Mouse (Mus musculus): ENCODE measurements at regions not wholly inside any gene's neighbourhood (a gene's known extent, or its start where the extent isn't known, plus 50 kb on each side); places are given as distances from the start of the nearest gene placed in this dataset.

DNA sequence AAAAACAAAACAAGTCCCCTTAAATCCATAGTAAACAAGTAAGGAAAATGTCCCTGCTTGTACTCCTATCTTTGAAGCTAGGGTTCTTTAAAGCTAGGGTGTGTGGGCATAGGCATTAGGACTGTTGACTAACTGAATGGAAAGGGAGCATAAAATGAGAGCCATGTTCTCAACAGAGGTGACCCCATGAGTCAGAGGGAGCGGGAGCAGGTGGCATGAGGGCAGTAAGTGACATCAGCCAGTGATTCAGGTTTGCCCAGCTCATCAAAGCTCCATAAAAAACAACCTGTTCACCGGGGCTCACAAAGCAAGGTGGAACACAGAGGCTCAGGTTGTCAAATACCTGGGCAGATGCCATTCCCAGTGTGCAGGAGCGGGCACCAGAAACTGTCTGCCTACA lies 104.6 kb upstream of the 1700056E22Rik start:
- no peak for DNase-seq (ENCODE audit: low read depth)

DNA sequence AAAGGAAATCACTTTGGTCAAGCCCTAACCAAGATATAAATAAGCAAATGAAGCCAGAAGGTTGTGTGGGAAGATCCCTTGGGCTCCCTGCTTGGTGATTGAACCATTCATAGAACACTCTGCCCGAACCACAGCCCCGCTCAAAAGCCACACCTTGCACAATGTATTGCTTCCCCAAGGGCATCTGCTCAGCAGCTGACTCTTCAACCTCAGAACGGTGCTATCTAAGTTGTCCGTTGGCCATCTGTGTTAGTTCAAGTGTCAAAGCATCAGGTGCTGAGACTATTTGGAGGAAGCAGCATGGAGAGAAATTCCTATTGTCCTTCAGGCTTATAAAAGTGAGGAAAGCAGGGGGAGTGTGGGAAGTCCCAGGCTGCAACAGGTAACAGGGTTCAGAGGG lies 96.8 kb upstream of the 1700056E22Rik start:
- no peak for DNase-seq (ENCODE audit: low read depth)

DNA sequence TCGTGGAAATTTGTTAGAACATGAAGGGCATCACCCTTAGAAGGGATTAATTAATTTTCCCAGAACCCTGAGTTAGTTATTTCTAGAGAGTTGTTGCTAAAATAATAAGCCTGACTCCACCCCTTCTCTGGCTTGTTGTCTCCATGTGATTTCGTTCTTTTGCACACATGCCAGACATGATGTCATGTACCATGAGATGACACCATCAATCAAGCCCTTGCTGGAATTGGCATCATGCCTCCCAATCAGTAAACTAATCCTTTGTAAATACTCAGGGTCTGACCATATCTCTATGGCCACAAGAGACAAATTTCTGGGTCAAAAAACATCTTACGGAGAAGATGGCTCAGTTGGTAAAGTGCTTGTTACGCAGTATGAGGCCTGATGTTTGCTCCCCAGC lies 93.2 kb upstream of the 1700056E22Rik start:
- no peak for DNase-seq (ENCODE audit: low read depth)

DNA sequence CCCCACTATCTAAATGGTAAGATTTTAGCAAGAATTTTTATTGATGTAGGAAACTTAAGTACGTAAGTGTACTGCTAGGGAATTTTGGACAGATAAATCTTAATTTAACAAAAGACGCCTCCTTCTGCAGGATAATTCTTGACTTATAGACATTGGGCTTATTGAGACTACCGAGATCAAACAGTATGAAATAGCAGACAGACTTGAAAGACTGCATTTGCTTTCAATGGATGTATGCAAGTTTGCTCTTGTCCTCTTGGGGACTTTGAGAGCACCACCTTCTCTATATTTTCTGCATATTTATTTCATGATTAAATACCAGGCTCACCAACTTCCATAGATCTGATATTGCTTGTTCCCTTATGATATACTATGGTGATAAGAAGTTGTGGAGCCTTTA lies 92.8 kb upstream of the 1700056E22Rik start:
- DNase-seq (ENCODE audit: low read depth): no peak
